12 mouse cellular contexts compared by ENCODE assay signal in the genomic region with DNA sequence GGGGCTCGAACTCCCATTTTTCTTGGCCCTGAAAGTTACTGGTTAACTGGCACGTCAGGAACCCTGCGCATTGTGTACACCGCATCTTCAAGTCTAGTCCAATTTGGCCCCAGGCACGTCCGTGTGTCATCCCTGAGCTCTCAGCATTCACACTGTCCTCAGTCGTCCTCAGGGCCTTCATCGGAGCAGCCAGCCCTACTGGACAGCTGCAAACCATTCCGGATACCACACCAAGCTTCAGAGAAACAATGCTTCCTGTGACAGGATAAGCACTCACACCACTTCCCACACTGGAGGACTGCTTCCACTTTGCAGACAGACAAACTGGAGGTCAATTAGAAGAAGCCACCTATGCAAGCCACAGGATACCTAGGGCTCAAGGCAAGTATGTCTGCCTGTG. TPM values are rescaled to one million over a fixed set of nuclear protein-coding genes. Genes with fewer than 3 reads are reported as not detected.
"Had no signal": no experiment of that assay in that cellular context is flagged by ENCODE, and none has a peak within 500 bp of the region (broad histone marks: within the 10 kb centered on the region; RNA-seq: fewer than 3 reads in every experiment).

No protein-coding gene starts in this region.

- H3K4me3 ChIP-seq: limb, embryonic 13.5 days; midbrain, embryonic 13.5 days had no signal

- H3K27ac ChIP-seq: hindbrain, embryonic 14.5 days; kidney, postnatal 0 days; limb, embryonic 13.5 days; liver, embryonic 14.5 days; midbrain, embryonic 13.5 days had no signal

- H3K36me3 ChIP-seq: limb, embryonic 13.5 days had no signal

- H3K9ac ChIP-seq: hindbrain, embryonic 14.5 days; limb, embryonic 13.5 days; liver, embryonic 14.5 days; midbrain, embryonic 13.5 days had no signal

- H3K4me1 ChIP-seq: limb, embryonic 13.5 days; midbrain, embryonic 13.5 days had no signal

- H3K9me3 ChIP-seq: limb, embryonic 13.5 days; midbrain, embryonic 13.5 days had no signal

- ATAC-seq: intestine, embryonic 16.5 days; midbrain, embryonic 13.5 days had no signal

- DNase-seq: left cerebral cortex, postnatal 4 days; right cerebral cortex, postnatal 14 days; thymus, postnatal 4 days had no signal

- H3K4me2 ChIP-seq: hindbrain, embryonic 14.5 days; limb, embryonic 13.5 days; midbrain, embryonic 13.5 days had no signal

RNA-seq across cellular contexts. Expression of gene Gm6588, which starts 3.9 kb away (rescaled TPM):
- polyA plus RNA-seq: intestine, embryonic 16.5 days; kidney, postnatal 0 days; large intestine, adult 2 months; liver, adult 2 months; liver, embryonic 14.5 days; spleen, adult 2 months had no signal

RNA-seq across cellular contexts. Expression of gene Asphd2, which starts 58.4 kb away (rescaled TPM):
- polyA plus RNA-seq: liver, adult 2 months had no signal
